In the genomic region with DNA sequence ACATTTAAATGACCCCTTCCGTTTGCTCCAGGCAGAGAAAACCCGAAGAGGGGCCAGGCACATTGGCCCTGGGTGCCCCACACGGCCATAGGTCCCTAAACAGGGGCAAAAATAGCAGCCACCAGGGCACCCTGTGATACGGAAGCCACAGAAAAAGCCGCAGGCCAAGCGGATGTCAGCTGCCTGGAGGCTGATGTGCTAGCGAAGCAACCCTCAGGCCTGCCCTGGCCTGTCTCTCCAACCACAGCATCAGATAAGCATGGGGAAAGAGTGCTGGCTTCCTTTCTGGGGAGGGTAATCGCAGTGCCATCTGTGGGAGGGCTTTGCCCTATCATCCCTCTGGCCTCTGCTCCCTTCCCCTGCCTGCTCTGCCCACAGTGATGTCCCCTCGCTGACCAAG, we compare ENCODE assay signal across 11 mouse cellular contexts. TPM values are rescaled to one million over a fixed set of nuclear protein-coding genes. Genes with fewer than 3 reads are reported as not detected.
DNase-seq lines count a peak whose midpoint lies in the region; ATAC-seq and TF ChIP-seq lines count a peak whose summit lies in the region.
"Had no signal": no experiment of that assay in that cellular context is flagged by ENCODE, and none has a peak within 500 bp of the region (broad histone marks: within the 10 kb centered on the region; RNA-seq: fewer than 3 reads in every experiment).

No protein-coding gene starts in this region.

- TF ChIP-seq RAD21 in MEL (IDR thresholded peaks at IDR 0.05; ENCODE audit: low read depth, low read length): no peak

- H3K79me2 ChIP-seq in MEL (ENCODE audit: control insufficient read depth, insufficient read depth, low read length, poor library complexity): no peaks in the 10 kb centered on the region

- 11% methylated on average over 9 of the region's 9 CpGs for WGBS in liver, embryonic 14.5 days (ENCODE audit: insufficient replicate concordance)
- 81% methylated on average over 9 of the region's 9 CpGs for WGBS in hindbrain, embryonic 12.5 days

- H3K4me2 ChIP-seq in liver, embryonic 14.5 days (ENCODE audit: low read depth): no peak overlapping the region
- no peak overlapping the region for H3K4me2 ChIP-seq in hindbrain, embryonic 12.5 days (replicated peaks)
- H3K4me2 ChIP-seq: midbrain, embryonic 11.5 days had no signal

- peak; percentile 89 to 91 for TF ChIP-seq EP300 in MEL (IDR thresholded peaks at IDR 0.05; ENCODE audit: low read depth in 1 of 2, low read length in 2 of 2)
- TF ChIP-seq EP300 in liver, embryonic 14.5 days (IDR thresholded peaks at IDR 0.05; ENCODE audit: low read depth): no peak

- TF ChIP-seq CTCF in MEL (IDR thresholded peaks at IDR 0.05 in 2 of 3, conservative IDR thresholded peaks at IDR 0.05 in 1 of 3; ENCODE audit: control insufficient read depth in 1 of 3, insufficient read depth in 1 of 3, low read depth in 2 of 3, low read length in 3 of 3, poor library complexity in 1 of 3, severe bottlenecking in 1 of 3): no peak
- TF ChIP-seq CTCF in liver, embryonic 14.5 days (IDR thresholded peaks at IDR 0.05; ENCODE audit: low read depth): no peak
- TF ChIP-seq CTCF in layer of hippocampus, adult 2 months (conservative IDR thresholded peaks at IDR 0.05): no peak

- H3K4me3 ChIP-seq in MEL (ENCODE audit: control insufficient read depth in 1 of 2, insufficient read depth in 1 of 2, low read depth in 2 of 2, low read length in 2 of 2): peak overlapping the region in 1 of 2 experiments; percentile 13; a peak in 1 of 4 replicates
- no peak overlapping the region for H3K4me3 ChIP-seq in liver, embryonic 14.5 days (ENCODE audit: insufficient read depth in 1 of 2, low read depth in 2 of 2, low read length in 2 of 2)
- no peak overlapping the region for H3K4me3 ChIP-seq in layer of hippocampus, adult 2 months
- no peak overlapping the region for H3K4me3 ChIP-seq in hindbrain, embryonic 12.5 days

- DNase-seq in gastrocnemius, postnatal 25 days: peak; percentile 26
- no peak for DNase-seq in gastrocnemius, postnatal 4 days (ENCODE audit: low spot score in 2 of 2)
- peak; percentile 82 for DNase-seq in MEL (ENCODE audit: low read depth, low spot score)
- peak; percentile 6 to 19 (median 9) for DNase-seq in liver, embryonic 14.5 days (ENCODE audit: low read depth in 3 of 3, low spot score in 3 of 3)
- DNase-seq in thymus, adult 18-20 months: peak; percentile 68 to 80
- DNase-seq in layer of hippocampus, adult 2 months (ENCODE audit: low spot score in 2 of 2): no peak
- no peak for DNase-seq in frontal cortex, postnatal 36 days (ENCODE audit: low spot score in 2 of 2)
- DNase-seq: adrenal gland, postnatal 14 days had no signal

- no peaks in the 10 kb centered on the region for H3K27me3 ChIP-seq in MEL (ENCODE audit: control insufficient read depth in 1 of 2, insufficient read depth in 2 of 2, low read length in 2 of 2)
- no peaks in the 10 kb centered on the region; the same call in 1 of the 2 replicates for H3K27me3 ChIP-seq in liver, embryonic 14.5 days (ENCODE audit: control insufficient read depth, insufficient read depth, low read length)
- no peaks in the 10 kb centered on the region for H3K27me3 ChIP-seq in hindbrain, embryonic 12.5 days

- peaks cover 8 to 17% of the 10 kb centered on the region in 2 experiments for H3K4me1 ChIP-seq in MEL (ENCODE audit: control insufficient read depth in 1 of 2, insufficient read depth in 2 of 2, low read length in 2 of 2)
- H3K4me1 ChIP-seq in liver, embryonic 14.5 days (replicated peaks; ENCODE audit: control insufficient read depth in 2 of 2, insufficient read depth in 2 of 2, low read length in 1 of 2): no peaks in the 10 kb centered on the region
- peaks cover 39% of the 10 kb centered on the region for H3K4me1 ChIP-seq in hindbrain, embryonic 12.5 days

- no peaks in the 10 kb centered on the region for H3K9me3 ChIP-seq in MEL (replicated peaks; ENCODE audit: insufficient read depth, low read length)
- H3K9me3 ChIP-seq in liver, embryonic 14.5 days (ENCODE audit: control insufficient read depth, low read length): no peaks in the 10 kb centered on the region
- H3K9me3 ChIP-seq in hindbrain, embryonic 12.5 days (replicated peaks): no peaks in the 10 kb centered on the region

- H3K9ac ChIP-seq in MEL (ENCODE audit: control insufficient read depth, low read depth, low read length, poor library complexity, severe bottlenecking): no peak overlapping the region
- H3K9ac ChIP-seq in liver, embryonic 14.5 days (replicated peaks): no peak overlapping the region
- no peak overlapping the region for H3K9ac ChIP-seq in hindbrain, embryonic 12.5 days

- no peak for TF ChIP-seq POLR2A in MEL (IDR thresholded peaks at IDR 0.05; ENCODE audit: control insufficient read depth in 1 of 2, insufficient read depth in 1 of 2, low read depth in 1 of 2, low read length in 2 of 2, poor library complexity in 1 of 2)

- peaks cover 0 to 12% of the 10 kb centered on the region in 2 experiments; a peak in 2 of 4 replicates for H3K36me3 ChIP-seq in MEL (ENCODE audit: control insufficient read depth in 1 of 2, insufficient read depth in 2 of 2, low read length in 2 of 2)
- H3K36me3 ChIP-seq in liver, embryonic 14.5 days (replicated peaks; ENCODE audit: control insufficient read depth, insufficient read depth, low read depth): no peaks in the 10 kb centered on the region
- H3K36me3 ChIP-seq in hindbrain, embryonic 12.5 days: no peaks in the 10 kb centered on the region

- H3K27ac ChIP-seq in MEL (ENCODE audit: control insufficient read depth, low read depth, low read length): no peak overlapping the region
- no peak overlapping the region for H3K27ac ChIP-seq in liver, embryonic 14.5 days
- no peak overlapping the region for H3K27ac ChIP-seq in layer of hippocampus, adult 2 months
- no peak overlapping the region for H3K27ac ChIP-seq in hindbrain, embryonic 12.5 days

- peak; percentile 77 for ATAC-seq in liver, embryonic 14.5 days (ENCODE audit: insufficient read depth)
- ATAC-seq in hindbrain, embryonic 12.5 days (ENCODE audit: low FRiP score): no peak
- ATAC-seq: hindbrain, embryonic 16.5 days had no signal

TF ChIP-seq in MEL, 35 proteins besides CTCF, POLR2A, EP300 and RAD21 (continues in another document):
- TF ChIP-seq ETS1 (IDR thresholded peaks at IDR 0.05; ENCODE audit: low read depth, low read length) (peak; percentile 88), USF1 (IDR thresholded peaks at IDR 0.05; ENCODE audit: low read depth, low read length) (peak; percentile 44; the same call in 1 of the 2 replicates), ZKSCAN1 (IDR thresholded peaks at IDR 0.05; ENCODE audit: low read depth, low read length) (no peak), NRF1 (IDR thresholded peaks at IDR 0.05; ENCODE audit: insufficient read depth, low read depth, low read length, poor library complexity, severe bottlenecking) (peak; percentile 23; the same call in 1 of the 2 replicates), MAX (IDR thresholded peaks at IDR 0.05; ENCODE audit: low read length) (no peak), MEF2A (IDR thresholded peaks at IDR 0.05; ENCODE audit: extremely low read depth, insufficient replicate concordance, low read depth, low read length, poor library complexity, severe bottlenecking) (peak; percentile 83; the same call in 1 of the 2 replicates), TCF12 (IDR thresholded peaks at IDR 0.05; ENCODE audit: low read depth, low read length) (peak; percentile 88), CHD2 (IDR thresholded peaks at IDR 0.05; ENCODE audit: low read length) (no peak), KAT2A (conservative IDR thresholded peaks at IDR 0.05; ENCODE audit: low read depth, low read length) (no peak; the same call in 1 of the 2 replicates), POLR2AphosphoS2 (IDR thresholded peaks at IDR 0.05; ENCODE audit: low read length) (no peak), SMC3 (IDR thresholded peaks at IDR 0.05; ENCODE audit: low read depth, low read length) (no peak), BHLHE40 (IDR thresholded peaks at IDR 0.05; ENCODE audit: borderline replicate concordance, low read depth, low read length) (peak; percentile 68; the same call in 1 of the 2 replicates), GABPA (IDR thresholded peaks at IDR 0.05; ENCODE audit: low read depth, low read length) (no peak), GATA1 (IDR thresholded peaks at IDR 0.05; ENCODE audit: low read depth, low read length) (peak; percentile 95), ZC3H11A (IDR thresholded peaks at IDR 0.05; ENCODE audit: low read depth, low read length) (no peak), RCOR1 (IDR thresholded peaks at IDR 0.05; ENCODE audit: low read depth, low read length) (peak; percentile 89), CHD1 (IDR thresholded peaks at IDR 0.05; ENCODE audit: low read depth, low read length) (no peak), SIN3A (IDR thresholded peaks at IDR 0.05; ENCODE audit: low read length) (0 out of 2 replicates have a peak, but pooled peaks have one; percentile 31), ZMIZ1 (IDR thresholded peaks at IDR 0.05; ENCODE audit: low read depth, low read length) (no peak), UBTF (IDR thresholded peaks at IDR 0.05; ENCODE audit: borderline replicate concordance, insufficient read depth, low read depth, low read length) (no peak), MAZ (IDR thresholded peaks at IDR 0.05; ENCODE audit: low read depth, low read length) (no peak), MYB (IDR thresholded peaks at IDR 0.05; ENCODE audit: low read depth, low read length) (no peak), MYC (IDR thresholded peaks at IDR 0.05; ENCODE audit: low read depth, low read length) (no peak), NELFE (IDR thresholded peaks at IDR 0.05; ENCODE audit: low read depth, low read length) (no peak), MAFK (IDR thresholded peaks at IDR 0.05; ENCODE audit: borderline replicate concordance, low read depth, low read length) (peak; percentile 76; the same call in 1 of the 2 replicates), USF2 (IDR thresholded peaks at IDR 0.05; ENCODE audit: borderline replicate concordance in 1 of 2, insufficient read depth in 1 of 2, low read depth in 1 of 2, low read length in 2 of 2) (no peak), TAL1 (IDR thresholded peaks at IDR 0.05; ENCODE audit: low read length) (peak; percentile 90), E2F4 (IDR thresholded peaks at IDR 0.05; ENCODE audit: borderline replicate concordance, low read depth, low read length) (no peak)

RNA-seq across cellular contexts. Expression of gene Tox2, which starts 26.1 kb away (rescaled TPM):
- under 1 TPM; 0.10 to 0.32 TPM for total RNA-seq in gastrocnemius, postnatal 25 days (2021)
- total RNA-seq in gastrocnemius, postnatal 4 days (2021): 1 to 10 TPM; 1.5 to 1.9 TPM
- total RNA-seq in MEL (2012; rRNA removed): not detected in 2 replicates
- polyA plus RNA-seq in MEL (2012; ENCODE audit: insufficient read depth in 1 of 2, insufficient read length in 2 of 2, low read depth in 1 of 2, low replicate concordance in 2 of 2, missing spikeins in 1 of 2): not detected
- polyA plus RNA-seq in liver, embryonic 14.5 days (2012; rRNA removed): 0.71 and 1.4 TPM in 2 replicates
- polyA plus RNA-seq in liver, embryonic 14.5 days (2014; fragmentation: Nextera tagmentation; extraction: Ambion mirVana): 0.25 and 0.45 TPM in 2 replicates
- total RNA-seq in layer of hippocampus, adult 2 months (2021): 10 to 100 TPM; 20.8 to 21.3 TPM
- 24.6 and 25.1 TPM in 2 replicates for polyA plus RNA-seq in hindbrain, embryonic 12.5 days (2016; fragmentation: Nextera tagmentation; extraction: Ambion mirVana)

Comparison
In these comparisons a context has a peak if more than half of its experiments do, and no peak if none do; other contexts are left out.
1. DNase-seq: peak in gastrocnemius, postnatal 25 days (single experiment), MEL (single experiment), liver, embryonic 14.5 days (3 of 3) and thymus, adult 18-20 months (2 of 2); none in gastrocnemius, postnatal 4 days (0 of 2), layer of hippocampus, adult 2 months (0 of 2) and frontal cortex, postnatal 36 days (0 of 2).
2. RNA of gene Tox2, which starts 26.1 kb away (total RNA-seq): 20.8 to 21.3 TPM in layer of hippocampus, adult 2 months; 1.5 to 1.9 TPM in gastrocnemius, postnatal 4 days, 0.10 to 0.32 TPM in gastrocnemius, postnatal 25 days and not detected in MEL; every median in the first group is over 4 times any median in the second.